Mouse (Mus musculus): ENCODE results near the gene Ahdc1. TPM values are rescaled to one million over a fixed set of nuclear protein-coding genes. Genes with fewer than 3 reads are reported as not detected.

The Ahdc1 gene
- polyA plus RNA-seq, 1 experiment, result 58.2 TPM

GRCm38 (mm10) chr4:133039116-133039819, 28.2 kb downstream of the Ahdc1 start:
- H3K27me3 ChIP-seq (ENCODE audit: control insufficient read depth, insufficient read depth, insufficient read length), result no peaks in the 10 kb centered on the region
- peak overlapping the region; percentile 80 for H3K4me2 ChIP-seq (ENCODE audit: low read depth)
- H3K36me3 ChIP-seq (ENCODE audit: control insufficient read depth, insufficient read depth), result peaks cover 3% of the 10 kb centered on the region
- H3ac ChIP-seq (ENCODE audit: control insufficient read depth, insufficient read length), result peak overlapping the region; percentile 28
- peak overlapping the region; percentile 15 for H3K4me3 ChIP-seq
- peak in 1 of 3 experiments; percentile 81 for TF ChIP-seq MYOD1 (IDR thresholded peaks at IDR 0.05; ENCODE audit: control insufficient read depth in 1 of 3, insufficient read length in 2 of 3, low read depth in 2 of 3)
- peak in 2 of 3 experiments; percentile 14 to 69 for TF ChIP-seq MYOG (IDR thresholded peaks at IDR 0.05; ENCODE audit: control insufficient read depth in 1 of 3, insufficient read depth in 1 of 3, insufficient read length in 2 of 3, low read depth in 2 of 3)
- TF ChIP-seq SRF (IDR thresholded peaks at IDR 0.05; ENCODE audit: control insufficient read depth, insufficient read length, low read depth), result no peak
- peak; percentile 9 for TF ChIP-seq POLR2A (IDR thresholded peaks at IDR 0.05; ENCODE audit: insufficient read length, low read depth)
- H3K79me2 ChIP-seq (ENCODE audit: control insufficient read depth, insufficient read depth), result peaks cover 88% of the 10 kb centered on the region

GRCm38 (mm10) chr4:133039832-133040231, 28.8 kb downstream of the Ahdc1 start:
- Histone ChIP-seq H3K4me3 (peak overlapping the region; percentile 15), H3K36me3 (ENCODE audit: control insufficient read depth, insufficient read depth) (peaks cover 3% of the 10 kb centered on the region), H3K4me2 (ENCODE audit: low read depth) (peak overlapping the region; percentile 40), H3K79me2 (ENCODE audit: control insufficient read depth, insufficient read depth) (peaks cover 88% of the 10 kb centered on the region), H3K27me3 (ENCODE audit: control insufficient read depth, insufficient read depth, insufficient read length) (no peaks in the 10 kb centered on the region), H3ac (ENCODE audit: control insufficient read depth, insufficient read length) (no peak overlapping the region)
- TF ChIP-seq TCF3 (IDR thresholded peaks at IDR 0.05; ENCODE audit: insufficient read length, low read depth) (no peak), USF1 (IDR thresholded peaks at IDR 0.05; ENCODE audit: low read depth) (no peak), TCF12 (IDR thresholded peaks at IDR 0.05; ENCODE audit: insufficient read depth, poor library complexity, severe bottlenecking) (no peak), POLR2A (IDR thresholded peaks at IDR 0.05; ENCODE audit: insufficient read length, low read depth) (no peak), SRF (IDR thresholded peaks at IDR 0.05; ENCODE audit: control insufficient read depth, insufficient read length, low read depth) (no peak), MAX (IDR thresholded peaks at IDR 0.05; ENCODE audit: low read depth) (no peak), REST (IDR thresholded peaks at IDR 0.05; ENCODE audit: insufficient read depth, insufficient read length) (no peak), MYOG (IDR thresholded peaks at IDR 0.05; ENCODE audit: control insufficient read depth in 1 of 3, insufficient read depth in 1 of 3, insufficient read length in 2 of 3, low read depth in 2 of 3) (no peak), MYOD1 (IDR thresholded peaks at IDR 0.05; ENCODE audit: control insufficient read depth in 1 of 3, insufficient read length in 2 of 3, low read depth in 2 of 3) (no peak), POLR2AphosphoS2 (IDR thresholded peaks at IDR 0.05; ENCODE audit: insufficient read length, low read depth) (no peak), E2F4 (IDR thresholded peaks at IDR 0.05; ENCODE audit: insufficient read depth) (no peak), CEBPB (IDR thresholded peaks at IDR 0.05; ENCODE audit: insufficient read depth, poor library complexity, severe bottlenecking) (no peak)

- Histone ChIP-seq H3K79me2 (ENCODE audit: control insufficient read depth, insufficient read depth) (peaks cover 88% of the 10 kb centered on the region), H3K36me3 (ENCODE audit: control insufficient read depth, insufficient read depth) (peaks cover 3% of the 10 kb centered on the region), H3ac (ENCODE audit: control insufficient read depth, insufficient read length) (no peak overlapping the region), H3K4me2 (ENCODE audit: low read depth) (peak overlapping the region; percentile 40), H3K4me3 (peak overlapping the region; percentile 15), H3K27me3 (ENCODE audit: control insufficient read depth, insufficient read depth, insufficient read length) (no peaks in the 10 kb centered on the region)
- no peak for TF ChIP-seq TCF3 (IDR thresholded peaks at IDR 0.05; ENCODE audit: insufficient read length, low read depth)
- no peak for TF ChIP-seq USF1 (IDR thresholded peaks at IDR 0.05; ENCODE audit: low read depth)
- TF ChIP-seq MYOG (IDR thresholded peaks at IDR 0.05; ENCODE audit: control insufficient read depth in 1 of 3, insufficient read depth in 1 of 3, insufficient read length in 2 of 3, low read depth in 2 of 3), result no peak
- no peak for TF ChIP-seq POLR2A (IDR thresholded peaks at IDR 0.05; ENCODE audit: insufficient read length, low read depth)
- no peak for TF ChIP-seq CEBPB (IDR thresholded peaks at IDR 0.05; ENCODE audit: insufficient read depth, poor library complexity, severe bottlenecking)
- no peak for TF ChIP-seq MAX (IDR thresholded peaks at IDR 0.05; ENCODE audit: low read depth)
- TF ChIP-seq SRF (IDR thresholded peaks at IDR 0.05; ENCODE audit: control insufficient read depth, insufficient read length, low read depth), result no peak
- no peak for TF ChIP-seq POLR2AphosphoS2 (IDR thresholded peaks at IDR 0.05; ENCODE audit: insufficient read length, low read depth)
- TF ChIP-seq E2F4 (IDR thresholded peaks at IDR 0.05; ENCODE audit: insufficient read depth), result no peak
- TF ChIP-seq REST (IDR thresholded peaks at IDR 0.05; ENCODE audit: insufficient read depth, insufficient read length), result no peak
- TF ChIP-seq TCF12 (IDR thresholded peaks at IDR 0.05; ENCODE audit: insufficient read depth, poor library complexity, severe bottlenecking), result no peak
- no peak for TF ChIP-seq MYOD1 (IDR thresholded peaks at IDR 0.05; ENCODE audit: control insufficient read depth in 1 of 3, insufficient read length in 2 of 3, low read depth in 2 of 3)
These were observed 29.3 kb downstream of the Ahdc1 start for GRCm38 (mm10) chr4:133040241-133040904.

DNA sequence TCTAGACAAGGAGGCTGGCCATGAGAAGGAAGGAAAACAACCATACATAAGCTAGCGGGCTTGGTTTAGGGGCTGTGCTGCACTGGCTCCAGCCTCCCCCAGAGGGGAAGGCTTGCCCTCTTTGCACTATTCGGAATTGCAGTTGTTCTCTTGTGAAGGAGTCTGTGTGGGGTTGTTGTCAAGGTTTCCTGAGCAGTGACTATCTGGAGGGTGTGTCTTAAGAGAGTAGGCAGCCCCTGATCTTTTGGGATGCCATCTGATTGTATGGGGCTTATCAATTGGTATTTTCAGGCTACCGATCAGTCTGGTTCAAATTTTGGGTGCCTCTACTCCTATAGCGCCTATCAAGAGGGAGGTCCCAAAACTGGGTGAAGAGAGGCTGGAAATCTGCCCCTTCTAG, 31.2 kb downstream of the Ahdc1 start:
- H3ac ChIP-seq (ENCODE audit: control insufficient read depth, insufficient read length), result no peak overlapping the region
- H3K4me2 ChIP-seq (ENCODE audit: low read depth), result peak overlapping the region; percentile 43

More for the DNA sequence above, 31.2 kb downstream of the Ahdc1 start:
- Histone ChIP-seq H3K79me2 (ENCODE audit: control insufficient read depth, insufficient read depth) (peaks cover 88% of the 10 kb centered on the region), H3K27me3 (ENCODE audit: control insufficient read depth, insufficient read depth, insufficient read length) (no peaks in the 10 kb centered on the region), H3K36me3 (ENCODE audit: control insufficient read depth, insufficient read depth) (peaks cover 3% of the 10 kb centered on the region), H3K4me3 (no peak overlapping the region)
- TF ChIP-seq REST (IDR thresholded peaks at IDR 0.05; ENCODE audit: insufficient read depth, insufficient read length) (no peak), POLR2AphosphoS2 (IDR thresholded peaks at IDR 0.05; ENCODE audit: insufficient read length, low read depth) (no peak)

Measured in myocyte (in vitro differentiated cells).